Comparison of ENCODE assay signal across 26 mouse cellular contexts in genomic region chr1:180212911-180213310, GRCm38 (mm10). TPM values are rescaled to one million over a fixed set of nuclear protein-coding genes. Genes with fewer than 3 reads are reported as not detected.
DNase-seq lines count a peak whose midpoint lies in the region; ATAC-seq lines count a peak whose summit lies in the region.
"Had no signal": no experiment of that assay in that cellular context is flagged by ENCODE, and none has a peak within 500 bp of the region (broad histone marks: within the 10 kb centered on the region; RNA-seq: fewer than 3 reads in every experiment).

No protein-coding gene starts in this region.

- ATAC-seq in kidney, embryonic 15.5 days (replicated peaks; ENCODE audit: low FRiP score): no peak
- no peak for ATAC-seq in kidney, embryonic 16.5 days (ENCODE audit: low FRiP score, low TSS enrichment)
- ATAC-seq: forebrain, embryonic 13.5 days; forebrain, embryonic 16.5 days; hindbrain, embryonic 16.5 days; Patski had no signal

- H3K27me3 ChIP-seq in kidney, embryonic 15.5 days: no peaks in the 10 kb centered on the region
- H3K27me3 ChIP-seq in kidney, embryonic 16.5 days (ENCODE audit: insufficient read depth, low read length): no peaks in the 10 kb centered on the region
- H3K27me3 ChIP-seq: CH12.LX; forebrain, embryonic 13.5 days; heart, embryonic 13.5 days; hindbrain, embryonic 13.5 days; Patski had no signal

- H3K4me1 ChIP-seq in kidney, embryonic 15.5 days: 0 out of 2 replicates have a peak, but pooled peaks cover 3% of the 10 kb centered on the region
- no peaks in the 10 kb centered on the region for H3K4me1 ChIP-seq in kidney, embryonic 16.5 days (ENCODE audit: insufficient read depth, low read length)
- H3K4me1 ChIP-seq: forebrain, embryonic 13.5 days; hindbrain, embryonic 13.5 days had no signal

- 0 out of 2 replicates have a peak, but pooled peaks cover under 1% of the 10 kb centered on the region for H3K9me3 ChIP-seq in kidney, embryonic 15.5 days (replicated peaks)
- no peaks in the 10 kb centered on the region for H3K9me3 ChIP-seq in kidney, embryonic 16.5 days (ENCODE audit: low read length)
- H3K9me3 ChIP-seq: forebrain, embryonic 10.5 days; forebrain, embryonic 13.5 days; G1E; heart, embryonic 10.5 days; heart, embryonic 13.5 days; hindbrain, embryonic 13.5 days had no signal

- H3K36me3 ChIP-seq in kidney, embryonic 15.5 days: no peaks in the 10 kb centered on the region
- no peaks in the 10 kb centered on the region for H3K36me3 ChIP-seq in kidney, embryonic 16.5 days (ENCODE audit: insufficient read depth, low read length)
- H3K36me3 ChIP-seq: forebrain, embryonic 10.5 days; G1E; heart, embryonic 10.5 days; heart, embryonic 13.5 days; hindbrain, embryonic 13.5 days had no signal

- no peak overlapping the region for H3K9ac ChIP-seq in kidney, embryonic 15.5 days
- H3K9ac ChIP-seq in kidney, embryonic 16.5 days (replicated peaks; ENCODE audit: low read length): no peak overlapping the region
- H3K9ac ChIP-seq: forebrain, embryonic 13.5 days; heart, embryonic 13.5 days; hindbrain, embryonic 13.5 days had no signal

- no peak overlapping the region for H3K4me2 ChIP-seq in kidney, embryonic 15.5 days
- no peak overlapping the region for H3K4me2 ChIP-seq in kidney, embryonic 16.5 days (replicated peaks; ENCODE audit: low read depth, low read length)
- H3K4me2 ChIP-seq: forebrain, embryonic 13.5 days; heart, embryonic 13.5 days; hindbrain, embryonic 13.5 days had no signal

- DNase-seq in kidney, adult 18-20 months: peak; percentile 40
- no peak for DNase-seq in kidney, postnatal 10 days
- no peak for DNase-seq in kidney, postnatal 14 days
- DNase-seq in heart, postnatal 4 days: no peak
- DNase-seq: adrenal gland, postnatal 10 days; adrenal gland, postnatal 36 days; B cell, adult 2 months; cerebellum, adult 18-20 months; cerebellum, adult 9-10 months; cerebellum, postnatal 14 days; gastrocnemius, postnatal 10 days; gastrocnemius, postnatal 36 days; heart, adult 2 months; heart, postnatal 14 days had no signal

- WGBS in kidney, embryonic 15.5 days: 83% methylated on average over 5 of the region's 5 CpGs
- WGBS in kidney, embryonic 16.5 days: 81% methylated on average over 5 of the region's 5 CpGs

- 0 out of 2 replicates have a peak overlapping the region, but pooled peaks have one; percentile 19 for H3K27ac ChIP-seq in kidney, embryonic 15.5 days
- H3K27ac ChIP-seq in kidney, embryonic 16.5 days (ENCODE audit: low read length): 0 out of 2 replicates have a peak overlapping the region, but pooled peaks have one; percentile 29
- H3K27ac ChIP-seq: forebrain, embryonic 10.5 days; forebrain, embryonic 13.5 days; heart, adult 2 months; heart, embryonic 10.5 days; heart, embryonic 13.5 days; hindbrain, embryonic 13.5 days had no signal

- no peak overlapping the region for H3K4me3 ChIP-seq in kidney, embryonic 15.5 days (replicated peaks)
- H3K4me3 ChIP-seq in kidney, embryonic 16.5 days (ENCODE audit: low read length): no peak overlapping the region
- H3K4me3 ChIP-seq: forebrain, embryonic 10.5 days; forebrain, embryonic 13.5 days; heart, adult 2 months; heart, embryonic 10.5 days; heart, embryonic 13.5 days; hindbrain, embryonic 13.5 days had no signal

RNA-seq across cellular contexts. Expression of gene Coq8a, which starts 13.5 kb away (rescaled TPM):
- polyA plus RNA-seq in kidney, embryonic 15.5 days (2015; fragmentation: Nextera tagmentation; extraction: Ambion mirVana): 18.4 and 18.6 TPM in 2 replicates
- 17.7 and 21.8 TPM in 2 replicates for polyA plus RNA-seq in kidney, embryonic 16.5 days (2015; fragmentation: Nextera tagmentation; extraction: Ambion mirVana)
- 100 to 1,000 TPM; 232 to 252 TPM for total RNA-seq in heart, postnatal 4 days (2021)

RNA-seq across cellular contexts. Expression of gene Psen2, which starts 50.3 kb away (rescaled TPM):
- 18.4 and 18.7 TPM in 2 replicates for polyA plus RNA-seq in kidney, embryonic 15.5 days (2015; fragmentation: Nextera tagmentation; extraction: Ambion mirVana)
- polyA plus RNA-seq in kidney, embryonic 16.5 days (2015; fragmentation: Nextera tagmentation; extraction: Ambion mirVana): 24.1 and 24.5 TPM in 2 replicates
- total RNA-seq in heart, postnatal 4 days (2021): 10 to 100 TPM; 12.5 to 12.7 TPM
